Mouse (Mus musculus) neural tube, embryonic 14.5 days (tissue): Measurements from ENCODE around the gene Gm2696. TPM values are rescaled to one million over a fixed set of nuclear protein-coding genes. Genes with fewer than 3 reads are reported as not detected.
A peak's percentile ranks its signal among the peaks of the same experiment; 100 is the strongest.
"Not testable (repeated sequence)": the region's sequence is repeated elsewhere in the genome, so short reads cannot be mapped to it uniquely, and the experiment has no call there.

Source experiments
- ATAC-seq: fragments of 200-750 bp; cut with Nextera tagmentation; 2 replicates; pipeline ENCODE4 v1.8.0; 2017; ENCODE audit warnings: low read depth, mild to moderate bottlenecking, moderate TSS enrichment, moderate library complexity
- H3K27ac ChIP-seq: fragments of 300-500 bp; sonication (generic); 2 replicates; pipeline ENCODE4 v1.5.1; 2014; ENCODE audit warnings: low read depth, mild to moderate bottlenecking, control low read depth, low read length, moderate library complexity, mixed read lengths
- H3K27me3 ChIP-seq: fragments of 300-500 bp; sonication (generic); 2 replicates; pipeline ENCODE4 v1.6.1; 2014; ENCODE audit warnings: low read length; ENCODE audit not compliant: control insufficient read depth, insufficient read depth
- H3K36me3 ChIP-seq: fragments of 300-500 bp; sonication (generic); 2 replicates; pipeline ENCODE4 v1.6.1; 2014; ENCODE audit warnings: low read length, mixed read lengths; ENCODE audit not compliant: control insufficient read depth, insufficient read depth
- H3K4me1 ChIP-seq: fragments of 300-500 bp; sonication (generic); 2 replicates; pipeline ENCODE4 v1.6.1; 2014; ENCODE audit warnings: low read length; ENCODE audit not compliant: control insufficient read depth, insufficient read depth
- H3K4me2 ChIP-seq: fragments of 300-500 bp; sonication (generic); 2 replicates; pipeline ENCODE4 v1.6.1; 2014; ENCODE audit warnings: mild to moderate bottlenecking, low read depth, low read length, control low read depth
- H3K4me3 ChIP-seq: fragments of 300-500 bp; sonication (generic); 2 replicates; pipeline ENCODE4 v1.5.1; 2014; ENCODE audit warnings: low read depth, low read length, control low read depth, mixed read lengths
- H3K9ac ChIP-seq: fragments of 300-500 bp; sonication (generic); replicated peaks from 2 replicates; pipeline ENCODE4 v1.6.1; 2014; ENCODE audit warnings: low read depth, mild to moderate bottlenecking, control low read depth, low read length, mixed read lengths
- H3K9me3 ChIP-seq: fragments of 300-500 bp; sonication (generic); 2 replicates; pipeline ENCODE4 v1.6.1; 2016; ENCODE audit warnings: low read length; ENCODE audit not compliant: control insufficient read depth
- WGBS: fragments of 180-500 bp; shearing (Covaris S2); extraction: QIAGEN DNeasy Blood & Tissue Kit; methylation state at CpG from one replicate; pipeline ENCODE4 v1.1.7; 2014; 5-methylcytosine and 5-hydroxymethylcytosine counted together
- polyA plus RNA-seq: library from polyadenylated mRNA; unstranded; fragments of >200 nt; fragmentation: Nextera tagmentation; extraction: Ambion mirVana; gene quantifications from 2 replicates; pipeline ENCODE4 v1.2.1, GENCODE M21; 2014

Gm2696 gene
- polyA plus RNA-seq, 1 experiment from 2014 or later = not detected

DNA sequence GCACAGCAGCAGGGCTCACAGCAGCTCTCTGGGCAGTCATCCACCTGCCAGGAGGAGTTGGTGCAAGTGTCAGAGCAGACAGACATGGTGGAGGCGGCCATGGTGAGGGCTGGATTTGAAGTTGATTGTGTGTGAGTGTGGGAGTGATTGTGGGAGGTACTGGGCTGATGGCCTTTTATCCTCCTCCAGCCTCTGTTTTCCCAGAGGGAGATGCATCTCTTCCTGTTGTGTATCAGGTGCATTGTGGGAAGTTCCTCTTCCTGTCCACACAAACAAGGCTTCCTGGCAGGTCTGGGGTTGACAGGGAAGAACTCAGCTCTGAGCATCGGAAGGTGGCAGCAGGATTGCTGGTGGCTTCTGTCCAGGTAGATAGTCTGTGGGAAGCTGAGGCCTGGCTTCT lies 19.5 kb upstream of the Gm2696 start, which contains the start of gene Gm9639:
Gm9639 (minus strand) TSS at position 101 of the 400 bp plus-strand sequence.
- Histone ChIP-seq H3K9me3 (no peaks in the 10 kb centered on the region), H3K27ac (no peak within 1 kb of the TSS), H3K9ac (no peak within 1 kb of the TSS), H3K27me3 (no peaks in the 10 kb centered on the region), H3K4me1 (no peaks in the 10 kb centered on the region), H3K4me3 (no peak within 1 kb of the TSS), H3K36me3 (no peaks in the 10 kb centered on the region), H3K4me2 (no peak within 1 kb of the TSS)
- 60% methylated on average over 2 of the region's 2 CpGs for whole genome bisulfite sequencing
- no peak for ATAC-seq

DNA sequence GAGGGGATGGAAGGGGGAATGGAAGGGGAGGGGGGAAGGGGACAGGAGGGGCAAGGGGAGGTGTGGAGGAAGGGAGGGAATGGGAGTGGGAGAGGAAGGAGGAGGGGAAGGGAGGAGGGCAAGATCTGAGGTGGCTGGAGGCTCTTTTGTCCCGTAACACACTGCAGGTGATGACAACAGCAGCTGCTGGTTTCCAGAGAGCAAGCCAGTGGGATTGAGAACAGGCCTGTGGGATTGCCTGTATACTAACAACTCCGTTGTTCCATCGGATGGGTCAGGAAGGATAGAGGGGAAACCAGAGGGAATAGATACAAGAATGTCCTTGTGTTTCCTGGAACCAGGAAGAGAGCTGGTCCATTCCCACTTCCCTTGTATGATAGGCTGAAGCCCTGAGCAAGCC lies 16.8 kb upstream of the Gm2696 start:
- Histone ChIP-seq H3K27me3 (no peaks in the 10 kb centered on the region), H3K4me1 (no peaks in the 10 kb centered on the region), H3K9ac (no peak overlapping the region), H3K36me3 (no peaks in the 10 kb centered on the region), H3K9me3 (no peaks in the 10 kb centered on the region), H3K4me3 (no peak overlapping the region), H3K27ac (no peak overlapping the region), H3K4me2 (no peak overlapping the region)
- no peak for ATAC-seq
- WGBS = 16% methylated on average over 3 of the region's 3 CpGs

DNA sequence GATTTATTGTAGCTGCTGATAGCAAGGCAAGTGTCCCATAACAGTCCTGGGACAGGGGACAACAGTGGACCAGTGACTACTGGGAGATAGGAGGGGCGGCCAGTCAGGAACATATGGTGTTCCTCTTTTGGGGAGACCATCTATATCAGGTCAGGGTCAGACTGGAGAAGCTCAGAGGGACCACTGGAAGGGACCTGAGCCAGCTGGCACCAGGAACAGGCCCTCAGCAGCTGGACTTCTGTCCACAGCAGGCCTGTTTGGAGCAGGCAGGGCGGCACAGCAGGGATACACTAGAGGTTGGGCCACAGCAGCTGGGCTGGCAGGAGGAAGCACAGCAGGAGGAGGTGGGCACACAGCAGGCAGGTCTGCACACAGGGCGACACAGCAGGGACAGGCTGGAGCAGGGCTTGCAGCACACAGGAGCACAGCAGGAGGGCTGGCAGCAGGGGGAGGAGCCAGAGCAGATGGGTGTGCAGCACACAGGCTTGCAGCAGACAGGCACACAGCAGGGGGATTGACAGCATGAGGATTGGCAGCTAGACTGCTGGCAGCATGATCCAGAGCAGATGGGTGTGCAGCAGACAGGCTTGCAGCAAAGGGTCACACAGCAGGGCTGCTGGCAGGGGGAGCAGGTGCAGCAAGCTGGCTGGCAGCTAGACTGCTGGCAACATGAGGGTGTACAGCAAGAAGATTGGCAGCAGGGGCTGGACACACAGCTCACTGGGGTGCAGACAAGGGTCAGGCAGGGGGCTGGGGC lies 16.1 kb upstream of the Gm2696 start:
- H3K27me3 ChIP-seq, H3K9me3 ChIP-seq, H3K9ac ChIP-seq, H3K27ac ChIP-seq, H3K4me3 ChIP-seq, ATAC-seq, H3K36me3 ChIP-seq, H3K4me1 ChIP-seq, H3K4me2 ChIP-seq: not testable (repeated sequence)
- WGBS = 33% methylated on average over 3 of the region's 3 CpGs

DNA sequence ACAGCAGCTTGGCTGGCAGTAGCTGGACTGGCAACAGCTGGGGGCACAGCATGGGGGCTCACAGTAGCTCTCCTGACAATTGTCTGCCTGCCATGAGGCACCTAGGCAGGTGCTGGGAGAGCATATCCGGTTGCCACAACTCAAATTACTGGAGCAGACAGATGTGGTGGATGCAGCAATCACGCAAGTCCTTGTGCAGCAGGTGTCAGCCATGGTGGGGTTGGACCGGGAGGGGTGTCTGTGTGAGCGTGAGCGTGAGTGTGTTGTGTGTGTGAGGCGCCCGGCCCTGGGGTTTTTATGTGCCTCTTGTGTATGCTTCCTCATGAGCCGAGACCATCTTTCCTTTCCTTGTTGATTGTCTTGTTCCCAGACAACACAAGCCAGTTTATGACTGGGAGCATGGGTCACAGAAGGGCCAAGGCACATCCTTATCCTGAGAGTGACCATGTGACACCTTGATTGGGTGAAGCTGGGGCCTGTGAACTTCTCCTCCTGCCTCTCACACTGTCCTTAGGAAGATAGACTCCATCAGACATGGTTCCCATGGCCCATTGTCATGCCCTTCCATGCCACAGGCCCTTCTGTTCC lies 15.5 kb upstream of the Gm2696 start, which contains the start of gene Gm19668:
Gm19668 (minus strand) TSS at position 213 of the 588 bp plus-strand sequence.
- WGBS = 34% methylated on average over 8 of the region's 8 CpGs

GRCm38 (mm10) chr10:77804095-77804494 lies 10.4 kb upstream of the Gm2696 start:
- no peak for ATAC-seq
- H3K9me3 ChIP-seq = no peaks in the 10 kb centered on the region
- WGBS = 87% methylated on average over 3 of the region's 3 CpGs
- H3K27me3 ChIP-seq = no peaks in the 10 kb centered on the region
- H3K9ac ChIP-seq = no peak overlapping the region
- no peak overlapping the region for H3K4me2 ChIP-seq
- no peak overlapping the region for H3K27ac ChIP-seq
- H3K4me3 ChIP-seq = no peak overlapping the region
- H3K4me1 ChIP-seq = no peaks in the 10 kb centered on the region
- no peaks in the 10 kb centered on the region for H3K36me3 ChIP-seq

More for the DNA sequence above, 15.5 kb upstream of the Gm2696 start, which contains the start of gene Gm19668:
- Histone ChIP-seq H3K36me3 (no peaks in the 10 kb centered on the region), H3K9me3 (no peaks in the 10 kb centered on the region), H3K9ac (no peak within 1 kb of the TSS), H3K27ac (no peak within 1 kb of the TSS), H3K4me3 (no peak within 1 kb of the TSS), H3K4me1 (no peaks in the 10 kb centered on the region), H3K4me2 (no peak within 1 kb of the TSS), H3K27me3 (no peaks in the 10 kb centered on the region)
- ATAC-seq = 0 out of 2 replicates have a peak, but pooled peaks have one; percentile 14

DNA sequence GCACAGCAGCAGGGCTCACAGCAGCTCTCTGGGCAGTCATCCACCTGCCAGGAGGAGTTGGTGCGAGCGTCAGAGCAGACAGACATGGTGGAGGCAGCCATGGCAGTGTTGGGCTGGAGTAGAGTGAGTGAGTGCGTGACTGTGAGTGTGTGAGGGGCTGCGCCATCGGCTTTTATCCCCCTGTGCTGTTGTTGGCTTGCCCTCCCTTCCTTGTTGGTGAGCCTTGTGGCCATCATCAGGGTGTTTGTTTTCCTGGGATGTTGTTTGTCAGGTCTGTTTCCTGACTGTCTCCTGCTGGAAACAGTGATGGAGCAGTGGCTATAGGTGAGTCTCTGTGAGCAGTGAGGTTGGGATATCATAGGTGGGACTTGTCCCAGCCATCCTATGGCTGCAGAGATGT lies 2.7 kb upstream of the Gm2696 start, which contains the start of gene Gm9507:
Gm9507 (minus strand) TSS at position 101 of the 400 bp plus-strand sequence.
- H3K27me3 ChIP-seq = no peaks in the 10 kb centered on the region
- H3K9me3 ChIP-seq = no peaks in the 10 kb centered on the region
- no peaks in the 10 kb centered on the region for H3K36me3 ChIP-seq
- no peaks in the 10 kb centered on the region for H3K4me1 ChIP-seq
- no peak within 1 kb of the TSS for H3K4me2 ChIP-seq
- no peak within 1 kb of the TSS for H3K9ac ChIP-seq
- no peak for ATAC-seq
- no peak within 1 kb of the TSS for H3K4me3 ChIP-seq
- WGBS = 81% methylated on average over 5 of the region's 5 CpGs
- no peak within 1 kb of the TSS for H3K27ac ChIP-seq

- H3K4me2 ChIP-seq = no peak overlapping the region
- 36% methylated on average over 5 of the region's 5 CpGs for WGBS
- H3K4me3 ChIP-seq = no peak overlapping the region
- H3K36me3 ChIP-seq = no peaks in the 10 kb centered on the region
- no peaks in the 10 kb centered on the region for H3K4me1 ChIP-seq
- no peak overlapping the region for H3K9ac ChIP-seq
- H3K9me3 ChIP-seq = no peaks in the 10 kb centered on the region
- no peak for ATAC-seq
- no peak overlapping the region for H3K27ac ChIP-seq
- H3K27me3 ChIP-seq = no peaks in the 10 kb centered on the region
These were observed 1.0 kb downstream of the Gm2696 start for GRCm38 (mm10) chr10:77815514-77815913.

- WGBS = over 99% methylated on average over 4 of the region's 4 CpGs
- Histone ChIP-seq H3K36me3 (no peaks in the 10 kb centered on the region), H3K27me3 (no peaks in the 10 kb centered on the region), H3K4me2 (no peak overlapping the region), H3K9me3 (no peaks in the 10 kb centered on the region), H3K4me1 (no peaks in the 10 kb centered on the region), H3K9ac (no peak overlapping the region), H3K27ac (no peak overlapping the region), H3K4me3 (no peak overlapping the region)
- ATAC-seq = no peak
These were observed 4.0 kb downstream of the Gm2696 start for GRCm38 (mm10) chr10:77818523-77818922.

DNA sequence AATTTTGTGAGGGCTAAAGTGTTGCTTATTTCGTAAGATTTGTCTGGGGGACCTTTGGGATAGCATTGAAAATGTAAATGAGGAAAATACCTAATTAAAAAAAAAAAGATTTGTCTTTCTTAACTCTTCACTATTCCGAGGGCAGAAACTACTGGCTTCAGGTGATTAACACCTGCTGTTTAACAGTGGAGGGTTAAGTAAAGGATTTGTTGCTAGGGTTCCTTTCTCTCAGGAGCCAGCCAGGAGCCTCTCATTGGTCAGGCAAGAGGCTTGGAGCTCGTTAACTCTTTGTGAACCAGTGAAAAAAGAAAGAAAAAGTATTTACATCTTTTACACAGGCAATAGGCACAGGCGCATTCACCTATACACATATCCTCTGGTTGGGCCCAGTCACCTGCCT lies 4.7 kb downstream of the Gm2696 start:
- no peak overlapping the region for H3K4me3 ChIP-seq
- WGBS = 44% methylated on average over 4 of the region's 4 CpGs
- H3K9me3 ChIP-seq = no peaks in the 10 kb centered on the region
- H3K36me3 ChIP-seq = no peaks in the 10 kb centered on the region
- H3K4me1 ChIP-seq = no peaks in the 10 kb centered on the region
- no peak overlapping the region for H3K27ac ChIP-seq
- ATAC-seq = no peak
- no peak overlapping the region for H3K4me2 ChIP-seq
- no peak overlapping the region for H3K9ac ChIP-seq
- H3K27me3 ChIP-seq = no peaks in the 10 kb centered on the region
